Comparison of ENCODE assay signal across 12 mouse cellular contexts in the genomic region with DNA sequence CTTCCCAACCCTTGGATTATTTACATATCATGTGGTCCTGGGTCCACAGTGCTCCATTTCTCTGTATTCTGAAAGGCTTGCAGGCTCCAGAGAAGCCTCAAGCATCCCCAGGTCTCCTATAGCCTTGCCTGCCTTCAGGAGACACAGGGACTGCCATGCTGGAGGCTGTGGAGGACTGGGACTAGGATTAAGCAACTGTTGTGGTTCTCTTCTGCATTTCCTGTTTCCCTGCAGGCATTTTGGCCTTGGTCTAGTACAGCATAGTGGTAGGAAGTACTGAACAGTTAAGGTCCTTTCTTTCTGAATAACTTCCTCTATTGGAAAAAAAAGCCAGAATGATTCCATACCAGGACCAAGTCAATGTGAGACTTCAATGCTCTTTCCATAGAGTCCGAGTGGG.
"Had no signal": no experiment of that assay in that cellular context is flagged by ENCODE, and none has a peak within 500 bp of the region (broad histone marks: within the 10 kb centered on the region; RNA-seq: fewer than 3 reads in every experiment).

No protein-coding gene starts in this region.

- DNase-seq: retina, postnatal 1 day; right cerebral cortex, adult 18-20 months; right cerebral cortex, postnatal 14 days; right cerebral cortex, postnatal 25 days; right cerebral cortex, postnatal 4 days; spleen, adult 18-20 months; thymus, adult 18-20 months; thymus, adult 2 months; thymus, postnatal 14 days; thymus, postnatal 25 days; thymus, postnatal 36 days; thymus, postnatal 4 days had no signal
